In genomic region chr4:150601489-150601888, GRCm38 (mm10) we compare ENCODE assay signal across 28 mouse cellular contexts. TPM values are rescaled to one million over a fixed set of nuclear protein-coding genes. Genes with fewer than 3 reads are reported as not detected.
DNase-seq lines count a peak whose midpoint lies in the region; ATAC-seq and TF ChIP-seq lines count a peak whose summit lies in the region.
"Had no signal": no experiment of that assay in that cellular context is flagged by ENCODE, and none has a peak within 500 bp of the region (broad histone marks: within the 10 kb centered on the region; RNA-seq: fewer than 3 reads in every experiment).

No protein-coding gene starts in this region.

- no peaks in the 10 kb centered on the region for H3K36me3 ChIP-seq in hindbrain, embryonic 13.5 days
- 0 out of 2 replicates have a peak, but pooled peaks cover 4% of the 10 kb centered on the region for H3K36me3 ChIP-seq in hindbrain, embryonic 10.5 days
- H3K36me3 ChIP-seq in lung, postnatal 0 days (ENCODE audit: insufficient read depth, low read length) = no peaks in the 10 kb centered on the region
- H3K36me3 ChIP-seq in midbrain, embryonic 15.5 days (replicated peaks) = no peaks in the 10 kb centered on the region
- peaks cover 9% of the 10 kb centered on the region; the same call in 1 of the 2 replicates for H3K36me3 ChIP-seq in kidney, embryonic 15.5 days
- H3K36me3 ChIP-seq in limb, embryonic 10.5 days = peaks cover 15% of the 10 kb centered on the region
- H3K36me3 ChIP-seq: heart, embryonic 15.5 days; liver, embryonic 12.5 days had no signal

- no peak for TF ChIP-seq CTCF in lung, postnatal 0 days (IDR thresholded peaks at IDR 0.05)
- no peak for TF ChIP-seq CTCF in brain, embryonic 14.5 days (IDR thresholded peaks at IDR 0.05; ENCODE audit: borderline replicate concordance, extremely low read depth, insufficient read depth, insufficient read length)

- H3K9ac ChIP-seq in hindbrain, embryonic 13.5 days = no peak overlapping the region
- H3K9ac ChIP-seq in lung, postnatal 0 days (replicated peaks; ENCODE audit: low read depth) = no peak overlapping the region
- H3K9ac ChIP-seq in midbrain, embryonic 15.5 days = no peak overlapping the region
- no peak overlapping the region for H3K9ac ChIP-seq in kidney, embryonic 15.5 days
- H3K9ac ChIP-seq: heart, embryonic 15.5 days; liver, embryonic 12.5 days; liver, postnatal 0 days had no signal

- ATAC-seq in hindbrain, embryonic 13.5 days (ENCODE audit: low FRiP score) = no peak
- ATAC-seq in lung, postnatal 0 days = no peak
- no peak for ATAC-seq in midbrain, embryonic 15.5 days (replicated peaks)
- no peak for ATAC-seq in kidney, embryonic 15.5 days (replicated peaks; ENCODE audit: low FRiP score)
- ATAC-seq: liver, embryonic 12.5 days; liver, postnatal 0 days; Patski had no signal

- no peak overlapping the region for H3K4me2 ChIP-seq in hindbrain, embryonic 13.5 days
- no peak overlapping the region for H3K4me2 ChIP-seq in lung, postnatal 0 days (replicated peaks; ENCODE audit: low read depth, low read length)
- peak overlapping the region; percentile 21 for H3K4me2 ChIP-seq in midbrain, embryonic 15.5 days
- H3K4me2 ChIP-seq in kidney, embryonic 15.5 days = no peak overlapping the region
- H3K4me2 ChIP-seq: heart, embryonic 15.5 days; liver, embryonic 12.5 days had no signal

- peaks cover 65% of the 10 kb centered on the region for H3K4me1 ChIP-seq in hindbrain, embryonic 13.5 days (replicated peaks)
- peaks cover 35% of the 10 kb centered on the region for H3K4me1 ChIP-seq in hindbrain, embryonic 10.5 days (replicated peaks)
- H3K4me1 ChIP-seq in lung, postnatal 0 days (ENCODE audit: insufficient read depth, low read depth, low read length) = peaks cover 8% of the 10 kb centered on the region; the same call in 1 of the 2 replicates
- H3K4me1 ChIP-seq in midbrain, embryonic 15.5 days = peaks cover 37% of the 10 kb centered on the region
- H3K4me1 ChIP-seq in kidney, embryonic 15.5 days = peaks cover 43% of the 10 kb centered on the region
- peaks cover 25% of the 10 kb centered on the region for H3K4me1 ChIP-seq in limb, embryonic 10.5 days

- DNase-seq in hindbrain, embryonic 10.5 days (ENCODE audit: low spot score) = no peak
- no peak for DNase-seq in lung, postnatal 0 days (ENCODE audit: low spot score)
- no peak for DNase-seq in lung, postnatal 25 days (ENCODE audit: low spot score)
- peak; percentile 61 for DNase-seq in brain, embryonic 14.5 days (ENCODE audit: low read depth)
- no peak for DNase-seq in limb, embryonic 10.5 days (ENCODE audit: low spot score)
- DNase-seq: adrenal gland, postnatal 25 days; cerebellum, adult 18-20 months; cerebellum, postnatal 10 days; gastrocnemius, postnatal 10 days; heart, adult 11 months; kidney, adult 11 months; kidney, postnatal 25 days; liver, postnatal 0 days; lung, postnatal 10 days; right cerebral cortex, postnatal 4 days; thymus, adult 18-20 months; thymus, postnatal 25 days had no signal

- no peak overlapping the region for H3K4me3 ChIP-seq in hindbrain, embryonic 13.5 days
- no peak overlapping the region for H3K4me3 ChIP-seq in hindbrain, embryonic 10.5 days
- H3K4me3 ChIP-seq in lung, postnatal 0 days (ENCODE audit: low read depth, low read length) = no peak overlapping the region
- H3K4me3 ChIP-seq in midbrain, embryonic 15.5 days = no peak overlapping the region
- no peak overlapping the region for H3K4me3 ChIP-seq in kidney, embryonic 15.5 days (replicated peaks)
- no peak overlapping the region for H3K4me3 ChIP-seq in limb, embryonic 10.5 days
- H3K4me3 ChIP-seq: erythroblast, embryonic 14.5 days; heart, embryonic 10.5 days; heart, embryonic 15.5 days; liver, embryonic 12.5 days had no signal

- 71% methylated on average over 10 of the region's 10 CpGs for WGBS in hindbrain, embryonic 13.5 days
- 94% methylated on average over 10 of the region's 10 CpGs for WGBS in hindbrain, embryonic 10.5 days
- WGBS in lung, postnatal 0 days = 79% methylated on average over 10 of the region's 10 CpGs
- WGBS in midbrain, embryonic 15.5 days = 47% methylated on average over 10 of the region's 10 CpGs
- WGBS in kidney, embryonic 15.5 days = 83% methylated on average over 10 of the region's 10 CpGs
- 87% methylated on average over 10 of the region's 10 CpGs for WGBS in limb, embryonic 10.5 days

- no peak for TF ChIP-seq POLR2A in brain, embryonic 14.5 days (IDR thresholded peaks at IDR 0.05; ENCODE audit: borderline replicate concordance, extremely low read depth, insufficient read depth, insufficient read length, poor library complexity, severe bottlenecking)

- no peaks in the 10 kb centered on the region for H3K9me3 ChIP-seq in hindbrain, embryonic 13.5 days
- no peaks in the 10 kb centered on the region for H3K9me3 ChIP-seq in hindbrain, embryonic 10.5 days
- no peaks in the 10 kb centered on the region for H3K9me3 ChIP-seq in lung, postnatal 0 days (ENCODE audit: low read length)
- H3K9me3 ChIP-seq in midbrain, embryonic 15.5 days = no peaks in the 10 kb centered on the region
- H3K9me3 ChIP-seq in kidney, embryonic 15.5 days (replicated peaks) = no peaks in the 10 kb centered on the region
- H3K9me3 ChIP-seq in limb, embryonic 10.5 days (replicated peaks) = no peaks in the 10 kb centered on the region
- H3K9me3 ChIP-seq: heart, embryonic 10.5 days; heart, embryonic 15.5 days; liver, embryonic 12.5 days had no signal

- TF ChIP-seq EP300 in lung, postnatal 0 days (IDR thresholded peaks at IDR 0.05) = no peak

- peak overlapping the region; percentile 76 for H3K27ac ChIP-seq in hindbrain, embryonic 13.5 days
- no peak overlapping the region for H3K27ac ChIP-seq in hindbrain, embryonic 10.5 days
- H3K27ac ChIP-seq in lung, postnatal 0 days (ENCODE audit: low read length) = 0 out of 2 replicates have a peak overlapping the region, but pooled peaks have one; percentile 14
- peak overlapping the region; percentile 65 for H3K27ac ChIP-seq in midbrain, embryonic 15.5 days
- no peak overlapping the region for H3K27ac ChIP-seq in kidney, embryonic 15.5 days
- H3K27ac ChIP-seq in limb, embryonic 10.5 days = no peak overlapping the region
- H3K27ac ChIP-seq: heart, embryonic 10.5 days; heart, embryonic 15.5 days; liver, embryonic 12.5 days; stomach, postnatal 0 days had no signal

- H3K27me3 ChIP-seq in hindbrain, embryonic 13.5 days = no peaks in the 10 kb centered on the region
- H3K27me3 ChIP-seq in hindbrain, embryonic 10.5 days (ENCODE audit: insufficient read depth, poor library complexity, severe bottlenecking) = no peaks in the 10 kb centered on the region
- H3K27me3 ChIP-seq in lung, postnatal 0 days (replicated peaks; ENCODE audit: insufficient read depth, low read length) = no peaks in the 10 kb centered on the region
- no peaks in the 10 kb centered on the region for H3K27me3 ChIP-seq in midbrain, embryonic 15.5 days (replicated peaks)
- H3K27me3 ChIP-seq in kidney, embryonic 15.5 days = no peaks in the 10 kb centered on the region
- no peaks in the 10 kb centered on the region for H3K27me3 ChIP-seq in limb, embryonic 10.5 days (ENCODE audit: low read depth, poor library complexity, severe bottlenecking)
- H3K27me3 ChIP-seq: heart, embryonic 15.5 days; liver, embryonic 12.5 days; Patski had no signal

RNA-seq across cellular contexts. Expression of gene Slc45a1, which starts 50.5 kb away (rescaled TPM):
- 24.6 and 30.0 TPM in 2 replicates for polyA plus RNA-seq in hindbrain, embryonic 13.5 days (2015; fragmentation: Nextera tagmentation; extraction: Ambion mirVana)
- polyA plus RNA-seq in hindbrain, embryonic 10.5 days (2016; fragmentation: Nextera tagmentation; extraction: Ambion mirVana) = 2.9 and 8.4 TPM in 2 replicates
- polyA plus RNA-seq in lung, postnatal 0 days (2015; fragmentation: Nextera tagmentation; extraction: Ambion mirVana) = 0.04 TPM in 1 of 2 replicates, not detected in the other
- polyA plus RNA-seq in brain, embryonic 14.5 days (2012; rRNA removed) = 23.0 and 27.7 TPM in 2 replicates
- polyA plus RNA-seq in midbrain, embryonic 15.5 days (2015; fragmentation: Nextera tagmentation; extraction: Ambion mirVana) = 36.3 and 38.0 TPM in 2 replicates
- 0.28 and 0.30 TPM in 2 replicates for polyA plus RNA-seq in kidney, embryonic 15.5 days (2015; fragmentation: Nextera tagmentation; extraction: Ambion mirVana)
- 0.25 and 0.71 TPM in 2 replicates for polyA plus RNA-seq in limb, embryonic 10.5 days (2016; fragmentation: Nextera tagmentation; extraction: Ambion mirVana)
- polyA plus RNA-seq: erythroblast, embryonic 14.5 days; heart, embryonic 15.5 days; kidney, embryonic 14.5 days; liver, embryonic 12.5 days; liver, postnatal 0 days; Patski; spleen, adult 2 months had no signal

Comparison
In these comparisons a context has a peak if more than half of its experiments do, and no peak if none do; other contexts are left out.
1. H3K27ac ChIP-seq: peak in hindbrain, embryonic 13.5 days (single experiment), lung, postnatal 0 days (single experiment) and midbrain, embryonic 15.5 days (single experiment); none in hindbrain, embryonic 10.5 days (single experiment), kidney, embryonic 15.5 days (single experiment) and limb, embryonic 10.5 days (single experiment).